Mouse (Mus musculus): ENCODE data around the gene Bphl. TPM values are rescaled to one million over a fixed set of nuclear protein-coding genes. Genes with fewer than 3 reads are reported as not detected.
A peak's percentile ranks its signal among the peaks of the same experiment; 100 is the strongest.

The Bphl gene
- polyA plus RNA-seq, 1 experiment from 2014 or later, result 30.3 TPM

DNA sequence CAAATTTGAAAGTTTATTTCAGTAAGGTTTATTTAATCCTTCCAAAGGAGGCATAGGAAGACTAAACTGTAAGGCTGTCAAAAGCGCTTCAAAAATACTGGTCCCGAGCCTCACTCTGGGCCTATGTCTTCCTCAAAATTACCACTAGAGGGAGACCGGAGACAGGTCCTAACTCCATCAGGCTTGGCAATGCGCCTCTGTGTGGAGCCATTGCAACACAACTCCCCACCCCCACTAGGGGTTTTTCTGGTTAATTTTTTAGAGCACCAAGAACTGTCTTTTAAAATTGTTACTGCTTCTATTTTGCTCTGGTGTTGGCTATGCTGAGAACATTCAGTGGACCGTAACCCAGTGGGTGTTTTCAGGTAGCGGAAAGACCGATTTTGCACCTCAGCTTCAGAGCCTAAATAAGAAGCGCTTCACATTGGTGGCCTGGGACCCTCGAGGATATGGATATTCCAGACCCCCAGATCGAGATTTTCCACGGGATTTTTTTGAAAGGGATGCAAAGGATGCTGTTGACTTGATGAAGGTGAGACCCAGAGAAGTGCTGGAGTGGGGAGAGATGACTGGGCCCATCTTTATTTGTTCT lies 9.1 kb downstream of the Bphl start:
- Histone ChIP-seq H3K4me2 (replicated peaks; ENCODE audit: low read depth, low read length) (no peak overlapping the region), H3K4me3 (ENCODE audit: low read depth, low read length) (no peak overlapping the region), H3K9ac (ENCODE audit: low read depth, low read length) (no peak overlapping the region), H3K27me3 (ENCODE audit: control insufficient read depth, insufficient read depth, low read length) (no peaks in the 10 kb centered on the region), H3K4me1 (replicated peaks; ENCODE audit: control insufficient read depth, insufficient read depth, low read length) (no peaks in the 10 kb centered on the region), H3K36me3 (ENCODE audit: control insufficient read depth, insufficient read depth, low read length) (no peaks in the 10 kb centered on the region), H3K27ac (ENCODE audit: low read depth, low read length) (no peak overlapping the region), H3K9me3 (ENCODE audit: control insufficient read depth, low read length) (no peaks in the 10 kb centered on the region)
- 44% methylated on average over 11 of the region's 11 CpGs for WGBS
- ATAC-seq (ENCODE audit: low FRiP score), result peak; percentile 92
- peak; percentile 78 for DNase-seq (ENCODE audit: low spot score)

DNA sequence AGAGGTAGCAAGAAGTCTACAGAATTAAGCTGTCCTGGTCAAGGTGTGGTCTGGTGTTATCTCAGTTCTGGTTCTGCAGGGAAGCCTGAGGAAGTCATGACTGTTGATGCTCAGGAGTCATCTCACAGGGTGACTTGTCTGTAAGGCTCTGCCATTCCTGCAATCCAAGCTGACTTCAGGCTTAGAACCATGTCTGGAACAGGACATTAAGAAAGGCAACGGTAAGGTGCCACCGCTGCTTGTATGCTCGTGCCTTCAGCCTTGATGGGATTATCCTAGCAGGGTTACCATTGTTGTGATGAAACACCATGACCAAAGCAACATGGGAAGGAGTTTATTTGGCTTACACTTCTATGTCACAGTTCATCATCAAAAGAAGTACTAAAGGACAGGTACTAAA lies 10.1 kb downstream of the Bphl start:
- WGBS, result 86% methylated on average over 3 of the region's 3 CpGs
- no peak overlapping the region for H3K4me3 ChIP-seq (ENCODE audit: low read depth, low read length)
- no peak overlapping the region for H3K9ac ChIP-seq (ENCODE audit: low read depth, low read length)
- H3K27me3 ChIP-seq (ENCODE audit: control insufficient read depth, insufficient read depth, low read length), result no peaks in the 10 kb centered on the region
- H3K9me3 ChIP-seq (ENCODE audit: control insufficient read depth, low read length), result no peaks in the 10 kb centered on the region
- DNase-seq (ENCODE audit: low spot score) (no peak), ATAC-seq (ENCODE audit: low FRiP score) (no peak)
- no peak overlapping the region for H3K27ac ChIP-seq (ENCODE audit: low read depth, low read length)
- no peaks in the 10 kb centered on the region for H3K4me1 ChIP-seq (replicated peaks; ENCODE audit: control insufficient read depth, insufficient read depth, low read length)
- H3K36me3 ChIP-seq (ENCODE audit: control insufficient read depth, insufficient read depth, low read length), result no peaks in the 10 kb centered on the region
- H3K4me2 ChIP-seq (replicated peaks; ENCODE audit: low read depth, low read length), result no peak overlapping the region

DNA sequence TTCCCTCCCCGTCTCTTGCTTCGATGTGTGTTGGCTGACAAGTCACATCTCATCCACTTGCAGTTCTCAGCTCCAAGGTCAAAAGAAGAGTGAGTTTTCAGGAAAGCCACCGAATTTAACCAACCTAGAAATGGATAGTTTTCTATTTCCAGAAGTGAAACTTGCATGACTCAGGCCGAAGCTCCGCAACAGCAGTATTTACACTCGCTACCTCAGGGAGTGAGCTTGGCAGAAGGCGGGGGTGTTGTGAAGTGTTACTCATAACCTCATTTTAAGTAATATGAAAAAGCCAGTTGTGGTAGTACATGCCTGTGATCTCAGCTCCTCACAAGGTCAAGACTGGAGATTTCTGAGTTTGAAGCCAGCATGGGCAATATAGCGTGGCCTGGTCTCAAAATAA lies 13.1 kb downstream of the Bphl start:
- H3K36me3 ChIP-seq (ENCODE audit: control insufficient read depth, insufficient read depth, low read length), result no peaks in the 10 kb centered on the region

DNA sequence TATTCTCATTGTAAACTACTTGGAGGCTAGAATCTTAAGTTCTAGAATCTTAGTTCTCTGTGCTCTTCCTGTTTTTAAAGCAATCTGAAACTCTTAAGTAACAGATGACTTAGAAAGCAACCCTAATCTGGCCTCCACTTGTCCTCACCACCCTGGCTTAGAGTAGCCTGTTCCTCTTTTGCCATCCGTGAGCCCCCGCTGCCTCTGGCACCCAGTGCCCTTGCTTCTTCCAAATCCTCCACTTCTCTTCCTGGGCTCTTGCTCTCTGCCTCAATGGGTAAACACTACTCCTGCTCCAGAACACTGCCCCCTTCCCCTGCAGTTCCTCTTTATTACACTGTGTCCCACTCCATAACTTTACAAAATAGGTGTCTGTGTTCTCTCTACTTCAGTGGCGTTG lies 14.3 kb downstream of the Bphl start:
- Histone ChIP-seq H3K4me2 (replicated peaks; ENCODE audit: low read depth, low read length) (no peak overlapping the region), H3K4me1 (replicated peaks; ENCODE audit: control insufficient read depth, insufficient read depth, low read length) (no peaks in the 10 kb centered on the region), H3K27ac (ENCODE audit: low read depth, low read length) (no peak overlapping the region), H3K4me3 (ENCODE audit: low read depth, low read length) (no peak overlapping the region), H3K9me3 (ENCODE audit: control insufficient read depth, low read length) (no peaks in the 10 kb centered on the region), H3K9ac (ENCODE audit: low read depth, low read length) (no peak overlapping the region), H3K27me3 (ENCODE audit: control insufficient read depth, insufficient read depth, low read length) (no peaks in the 10 kb centered on the region), H3K36me3 (ENCODE audit: control insufficient read depth, insufficient read depth, low read length) (no peaks in the 10 kb centered on the region)
- ATAC-seq (ENCODE audit: low FRiP score) (no peak), DNase-seq (ENCODE audit: low spot score) (no peak)
- 95% methylated on average over 3 of the region's 3 CpGs for WGBS

More for the DNA sequence above, 13.1 kb downstream of the Bphl start:
- Histone ChIP-seq H3K27ac (ENCODE audit: low read depth, low read length) (no peak overlapping the region), H3K4me2 (replicated peaks; ENCODE audit: low read depth, low read length) (no peak overlapping the region), H3K9ac (ENCODE audit: low read depth, low read length) (no peak overlapping the region), H3K9me3 (ENCODE audit: control insufficient read depth, low read length) (no peaks in the 10 kb centered on the region), H3K4me3 (ENCODE audit: low read depth, low read length) (no peak overlapping the region), H3K27me3 (ENCODE audit: control insufficient read depth, insufficient read depth, low read length) (no peaks in the 10 kb centered on the region), H3K4me1 (replicated peaks; ENCODE audit: control insufficient read depth, insufficient read depth, low read length) (no peaks in the 10 kb centered on the region)
- 95% methylated on average over 8 of the region's 8 CpGs for WGBS
- ATAC-seq (ENCODE audit: low FRiP score) (no peak), DNase-seq (ENCODE audit: low spot score) (no peak)

DNA sequence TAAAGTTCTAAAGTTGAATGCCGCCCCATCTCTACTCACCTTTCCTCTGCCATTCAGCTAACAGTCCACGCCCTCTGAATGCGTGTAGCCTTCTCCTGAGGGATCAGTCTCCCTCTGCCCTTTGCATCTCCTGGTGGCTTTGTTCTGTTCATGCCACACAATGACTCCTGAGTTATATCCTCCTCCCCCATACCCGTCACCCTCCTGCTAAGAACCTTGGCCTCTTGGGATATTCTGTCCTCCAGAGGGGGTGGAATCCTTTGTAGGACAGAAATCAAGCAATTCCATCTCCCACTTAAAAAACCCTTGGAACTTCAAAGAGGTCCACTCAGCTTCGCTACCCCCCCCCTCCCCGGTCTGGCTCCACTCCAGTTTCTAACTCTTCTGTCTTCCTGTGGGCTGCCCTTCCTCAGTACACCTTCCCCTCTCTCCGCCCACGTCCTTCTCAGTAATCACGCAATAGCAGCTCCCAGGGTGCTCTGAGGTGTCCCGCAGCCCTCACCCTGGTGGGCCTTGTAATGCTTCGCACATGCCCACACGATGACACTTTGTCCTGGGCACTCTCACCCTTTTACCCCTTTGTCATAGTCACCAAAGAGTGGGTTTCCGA lies 16.4 kb downstream of the Bphl start:
- H3K9ac ChIP-seq (ENCODE audit: low read depth, low read length), result no peak overlapping the region
- no peaks in the 10 kb centered on the region for H3K36me3 ChIP-seq (ENCODE audit: control insufficient read depth, insufficient read depth, low read length)
- 82% methylated on average over 13 of the region's 13 CpGs for WGBS
- no peak for DNase-seq (ENCODE audit: low spot score)
- no peak for ATAC-seq (ENCODE audit: low FRiP score)
- H3K9me3 ChIP-seq (ENCODE audit: control insufficient read depth, low read length), result no peaks in the 10 kb centered on the region
- no peak overlapping the region for H3K27ac ChIP-seq (ENCODE audit: low read depth, low read length)
- H3K4me3 ChIP-seq (ENCODE audit: low read depth, low read length), result no peak overlapping the region
- no peaks in the 10 kb centered on the region for H3K27me3 ChIP-seq (ENCODE audit: control insufficient read depth, insufficient read depth, low read length)
- no peak overlapping the region for H3K4me2 ChIP-seq (replicated peaks; ENCODE audit: low read depth, low read length)
- H3K4me1 ChIP-seq (replicated peaks; ENCODE audit: control insufficient read depth, insufficient read depth, low read length), result no peaks in the 10 kb centered on the region

DNA sequence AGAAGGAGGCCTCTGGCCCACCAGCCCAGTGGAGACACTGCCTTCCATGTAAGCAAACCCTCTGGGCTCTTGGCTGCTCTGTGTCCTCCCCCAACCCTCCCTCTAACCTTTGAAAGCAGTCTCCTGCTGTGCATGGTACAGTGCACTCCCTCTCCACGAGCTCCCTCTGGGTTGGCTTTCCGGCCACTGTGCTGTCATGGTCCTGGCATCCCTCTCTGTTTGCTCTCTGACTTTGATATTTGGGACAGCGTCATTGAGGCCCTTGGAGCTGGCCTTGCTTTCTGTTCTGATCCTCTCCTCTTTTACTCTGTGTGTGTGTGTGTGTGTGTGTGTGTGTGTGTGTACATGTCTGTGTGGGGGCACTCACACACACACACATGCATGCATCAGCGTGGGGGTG lies 17.0 kb downstream of the Bphl start:
- Histone ChIP-seq H3K9me3 (ENCODE audit: control insufficient read depth, low read length) (no peaks in the 10 kb centered on the region), H3K4me2 (replicated peaks; ENCODE audit: low read depth, low read length) (no peak overlapping the region), H3K4me1 (replicated peaks; ENCODE audit: control insufficient read depth, insufficient read depth, low read length) (no peaks in the 10 kb centered on the region), H3K36me3 (ENCODE audit: control insufficient read depth, insufficient read depth, low read length) (no peaks in the 10 kb centered on the region), H3K4me3 (ENCODE audit: low read depth, low read length) (no peak overlapping the region), H3K27ac (ENCODE audit: low read depth, low read length) (no peak overlapping the region), H3K9ac (ENCODE audit: low read depth, low read length) (no peak overlapping the region), H3K27me3 (ENCODE audit: control insufficient read depth, insufficient read depth, low read length) (no peaks in the 10 kb centered on the region)
- 62% methylated on average over 4 of the region's 4 CpGs for WGBS
- ATAC-seq (ENCODE audit: low FRiP score), result no peak
- no peak for DNase-seq (ENCODE audit: low spot score)

DNA sequence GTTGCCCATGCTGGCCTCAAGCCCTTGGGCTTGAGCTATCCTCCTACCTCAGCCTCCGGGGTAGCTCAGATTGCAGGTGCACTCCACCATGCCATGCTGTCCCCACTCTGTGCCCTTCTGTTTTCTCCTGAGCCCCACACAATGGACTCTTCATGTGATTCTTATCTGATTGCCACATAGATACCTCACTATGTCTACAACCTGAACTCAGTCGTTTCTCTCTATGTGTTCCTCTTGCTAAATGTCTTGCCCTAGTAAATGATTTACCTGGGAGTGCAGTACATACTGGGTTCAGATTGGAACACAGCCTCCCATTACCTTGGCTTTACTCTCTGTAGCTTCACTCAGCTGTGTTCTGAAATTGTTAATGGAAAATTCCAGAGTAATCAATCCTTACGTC lies 17.6 kb downstream of the Bphl start:
- DNase-seq (ENCODE audit: low spot score), result no peak
- no peak overlapping the region for H3K27ac ChIP-seq (ENCODE audit: low read depth, low read length)
- H3K27me3 ChIP-seq (ENCODE audit: control insufficient read depth, insufficient read depth, low read length), result no peaks in the 10 kb centered on the region
- no peaks in the 10 kb centered on the region for H3K9me3 ChIP-seq (ENCODE audit: control insufficient read depth, low read length)
- ATAC-seq (ENCODE audit: low FRiP score), result no peak
- WGBS, result 86% methylated on average over 3 of the region's 3 CpGs
- no peaks in the 10 kb centered on the region for H3K4me1 ChIP-seq (replicated peaks; ENCODE audit: control insufficient read depth, insufficient read depth, low read length)
- H3K4me3 ChIP-seq (ENCODE audit: low read depth, low read length), result no peak overlapping the region
- no peaks in the 10 kb centered on the region for H3K36me3 ChIP-seq (ENCODE audit: control insufficient read depth, insufficient read depth, low read length)
- H3K9ac ChIP-seq (ENCODE audit: low read depth, low read length), result no peak overlapping the region
- H3K4me2 ChIP-seq (replicated peaks; ENCODE audit: low read depth, low read length), result no peak overlapping the region

DNA sequence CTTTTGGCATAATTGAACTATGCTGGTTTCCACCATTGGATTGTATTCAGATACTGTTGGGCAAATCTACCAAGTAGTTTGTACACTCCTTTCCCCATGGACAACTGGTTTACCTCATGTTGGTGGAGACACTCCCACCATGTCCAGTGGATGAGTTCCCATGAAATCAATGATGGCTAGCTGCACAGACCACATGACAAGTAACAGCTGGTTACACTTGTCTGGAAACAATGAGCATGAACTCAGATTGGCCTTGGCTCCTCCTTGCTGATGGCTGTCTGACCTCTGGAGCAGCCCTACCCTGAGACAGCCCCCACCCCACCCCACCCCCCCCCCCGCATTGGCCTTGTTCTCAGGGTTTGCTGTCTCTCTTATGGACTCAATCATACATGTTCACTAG lies 19.9 kb downstream of the Bphl start:
- H3K9ac ChIP-seq (ENCODE audit: low read depth, low read length), result no peak overlapping the region
- no peak overlapping the region for H3K4me2 ChIP-seq (replicated peaks; ENCODE audit: low read depth, low read length)
- WGBS, result 80% methylated on average over 1 of the region's 1 CpGs
- H3K9me3 ChIP-seq (ENCODE audit: control insufficient read depth, low read length), result no peaks in the 10 kb centered on the region
- H3K36me3 ChIP-seq (ENCODE audit: control insufficient read depth, insufficient read depth, low read length), result no peaks in the 10 kb centered on the region
- no peak for ATAC-seq (ENCODE audit: low FRiP score)
- no peak for DNase-seq (ENCODE audit: low spot score)
- no peaks in the 10 kb centered on the region for H3K4me1 ChIP-seq (replicated peaks; ENCODE audit: control insufficient read depth, insufficient read depth, low read length)
- no peaks in the 10 kb centered on the region for H3K27me3 ChIP-seq (ENCODE audit: control insufficient read depth, insufficient read depth, low read length)
- H3K4me3 ChIP-seq (ENCODE audit: low read depth, low read length), result no peak overlapping the region
- no peak overlapping the region for H3K27ac ChIP-seq (ENCODE audit: low read depth, low read length)

DNA sequence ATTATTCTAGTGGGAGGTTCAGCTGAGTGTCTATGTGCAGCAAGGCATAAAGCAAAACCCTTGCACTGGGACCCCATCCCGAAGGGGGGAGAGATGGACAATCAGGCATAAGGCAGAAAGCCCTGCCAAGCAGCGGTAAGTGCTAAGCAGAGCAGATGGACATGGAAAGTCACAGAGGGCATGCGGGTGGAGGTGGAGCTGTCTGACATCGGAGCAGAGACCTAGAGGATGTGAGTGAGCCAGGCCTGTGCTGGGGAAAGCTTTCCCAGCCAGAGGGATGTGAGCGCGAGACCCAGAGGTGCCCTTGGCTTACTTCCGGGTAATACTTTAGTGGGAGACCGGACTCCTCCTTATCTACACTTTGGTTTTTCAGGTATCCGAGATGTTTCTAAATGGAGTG lies 22.7 kb downstream of the Bphl start:
- no peaks in the 10 kb centered on the region for H3K27me3 ChIP-seq (ENCODE audit: control insufficient read depth, insufficient read depth, low read length)
- H3K9me3 ChIP-seq (ENCODE audit: control insufficient read depth, low read length), result no peaks in the 10 kb centered on the region
- no peak overlapping the region for H3K27ac ChIP-seq (ENCODE audit: low read depth, low read length)
- no peak overlapping the region for H3K9ac ChIP-seq (ENCODE audit: low read depth, low read length)
- no peaks in the 10 kb centered on the region for H3K36me3 ChIP-seq (ENCODE audit: control insufficient read depth, insufficient read depth, low read length)
- ATAC-seq (ENCODE audit: low FRiP score) (no peak), DNase-seq (ENCODE audit: low spot score) (no peak)
- H3K4me1 ChIP-seq (replicated peaks; ENCODE audit: control insufficient read depth, insufficient read depth, low read length), result no peaks in the 10 kb centered on the region
- no peak overlapping the region for H3K4me3 ChIP-seq (ENCODE audit: low read depth, low read length)
- no peak overlapping the region for H3K4me2 ChIP-seq (replicated peaks; ENCODE audit: low read depth, low read length)
- 91% methylated on average over 9 of the region's 9 CpGs for WGBS

All from hindbrain, embryonic 11.5 days (tissue).